Mouse (Mus musculus) embryonic facial prominence, embryonic 10.5 days (tissue): ENCODE results near the gene Rabgap1l. TPM values are rescaled to one million over a fixed set of nuclear protein-coding genes. Genes with fewer than 3 reads are reported as not detected.

Experiments used
- DNase-seq: peaks from one replicate; pipeline ENCODE4 v3.0.0-alpha.2; 2017; ENCODE audit warnings: low spot score
- H3K27ac ChIP-seq: fragments of 300-500 bp; sonication (generic); replicated peaks from 2 replicates; pipeline ENCODE4 v1.5.1; 2016; ENCODE audit warnings: mild to moderate bottlenecking
- H3K27me3 ChIP-seq: fragments of 300-500 bp; sonication (generic); replicated peaks from 2 replicates; pipeline ENCODE4 v1.6.1; 2016; ENCODE audit warnings: low read depth, mild to moderate bottlenecking; ENCODE audit not compliant: poor library complexity, severe bottlenecking
- H3K36me3 ChIP-seq: fragments of 300-500 bp; sonication (generic); replicated peaks from 2 replicates; pipeline ENCODE4 v1.6.1; 2016; ENCODE audit warnings: mild to moderate bottlenecking, moderate library complexity
- H3K4me1 ChIP-seq: fragments of 300-500 bp; sonication (generic); 2 replicates; pipeline ENCODE4 v1.6.1; 2016
- H3K4me3 ChIP-seq: fragments of 300-500 bp; sonication (generic); 2 replicates; pipeline ENCODE4 v1.5.1; 2016; ENCODE audit warnings: mild to moderate bottlenecking, moderate library complexity
- H3K9me3 ChIP-seq: fragments of 300-500 bp; sonication (generic); 2 replicates; pipeline ENCODE4 v1.6.1; 2016; ENCODE audit warnings: mild to moderate bottlenecking
- WGBS: fragments of 180-500 bp; shearing (Covaris S2); methylation state at CpG from one replicate; pipeline ENCODE4 v1.1.7; 2016; 5-methylcytosine and 5-hydroxymethylcytosine counted together
- polyA plus RNA-seq: library from polyadenylated mRNA; unstranded; fragments of >200 nt; fragmentation: Nextera tagmentation; extraction: Ambion mirVana; gene quantifications from 2 replicates; pipeline ENCODE4 v1.2.1, GENCODE M21; 2016

Gene Rabgap1l
- 10.5 and 11.2 TPM in 2 replicates for polyA plus RNA-seq

- H3K27ac ChIP-seq: peak within 1 kb of the TSS; percentile 88
These were observed at the start of gene Rabgap1l for GRCm38 (mm10) chr1:160792686-160793355. TSS of gene Rabgap1l (minus strand) at chr1:160793211.

GRCm38 (mm10) chr1:160842567-160842966 is 49.6 kb upstream of the Rabgap1l start:
- no peak overlapping the region for H3K4me3 ChIP-seq
- no peaks in the 10 kb centered on the region for H3K9me3 ChIP-seq
- WGBS: 89% methylated on average over 10 of the region's 10 CpGs
- H3K27me3 ChIP-seq: no peaks in the 10 kb centered on the region
- no peaks in the 10 kb centered on the region for H3K4me1 ChIP-seq
- H3K27ac ChIP-seq: no peak overlapping the region
- DNase-seq: no peak
- H3K36me3 ChIP-seq: no peaks in the 10 kb centered on the region

More at GRCm38 (mm10) chr1:160792686-160793355, at the start of gene Rabgap1l:
- H3K4me3 ChIP-seq: peak within 1 kb of the TSS; percentile 82
- H3K4me1 ChIP-seq: peaks cover 10% of the 10 kb centered on the region
- H3K27me3 ChIP-seq: no peaks in the 10 kb centered on the region; the same call in 1 of the 2 replicates
- H3K36me3 ChIP-seq: no peaks in the 10 kb centered on the region
- no peaks in the 10 kb centered on the region for H3K9me3 ChIP-seq
- under 1% methylated on average over 67 of the region's 67 CpGs for WGBS
- DNase-seq: peak; percentile 94

GRCm38 (mm10) chr1:160840618-160841017 is 47.6 kb upstream of the Rabgap1l start:
- Histone ChIP-seq H3K36me3 (no peaks in the 10 kb centered on the region), H3K27me3 (no peaks in the 10 kb centered on the region), H3K27ac (no peak overlapping the region), H3K4me1 (no peaks in the 10 kb centered on the region), H3K9me3 (no peaks in the 10 kb centered on the region), H3K4me3 (no peak overlapping the region)
- 76% methylated on average over 5 of the region's 5 CpGs for WGBS
- no peak for DNase-seq

- H3K27me3 ChIP-seq: no peaks in the 10 kb centered on the region
- H3K9me3 ChIP-seq: no peaks in the 10 kb centered on the region
- H3K4me1 ChIP-seq: no peaks in the 10 kb centered on the region
- no peak overlapping the region for H3K27ac ChIP-seq
- H3K4me3 ChIP-seq: no peak overlapping the region
- no peak for DNase-seq
- WGBS: 78% methylated on average over 4 of the region's 4 CpGs
- H3K36me3 ChIP-seq: no peaks in the 10 kb centered on the region
These were observed 46.1 kb upstream of the Rabgap1l start for GRCm38 (mm10) chr1:160839095-160839494.

- no peaks in the 10 kb centered on the region for H3K4me1 ChIP-seq
- 86% methylated on average over 1 of the region's 1 CpGs for WGBS
These were observed 41.4 kb upstream of the Rabgap1l start for GRCm38 (mm10) chr1:160834446-160834845.

GRCm38 (mm10) chr1:160832267-160833021 is 39.4 kb upstream of the Rabgap1l start:
- H3K27me3 ChIP-seq: no peaks in the 10 kb centered on the region
- no peak overlapping the region for H3K27ac ChIP-seq
- H3K4me1 ChIP-seq: no peaks in the 10 kb centered on the region
- no peaks in the 10 kb centered on the region for H3K9me3 ChIP-seq
- no peak for DNase-seq
- 92% methylated on average over 9 of the region's 9 CpGs for WGBS
- no peak overlapping the region for H3K4me3 ChIP-seq
- no peaks in the 10 kb centered on the region for H3K36me3 ChIP-seq

More at GRCm38 (mm10) chr1:160834446-160834845, 41.4 kb upstream of the Rabgap1l start:
- no peaks in the 10 kb centered on the region for H3K27me3 ChIP-seq
- no peaks in the 10 kb centered on the region for H3K9me3 ChIP-seq
- H3K4me3 ChIP-seq: no peak overlapping the region
- no peak for DNase-seq
- H3K36me3 ChIP-seq: no peaks in the 10 kb centered on the region
- H3K27ac ChIP-seq: no peak overlapping the region

- Histone ChIP-seq H3K36me3 (no peaks in the 10 kb centered on the region), H3K27ac (no peak overlapping the region), H3K27me3 (no peaks in the 10 kb centered on the region), H3K9me3 (no peaks in the 10 kb centered on the region), H3K4me1 (no peaks in the 10 kb centered on the region), H3K4me3 (no peak overlapping the region)
- 92% methylated on average over 8 of the region's 8 CpGs for WGBS
- DNase-seq: no peak
These were observed 37.8 kb upstream of the Rabgap1l start for GRCm38 (mm10) chr1:160830608-160831498.

GRCm38 (mm10) chr1:160825441-160825856 is 32.4 kb upstream of the Rabgap1l start:
- H3K4me3 ChIP-seq: no peak overlapping the region
- H3K27ac ChIP-seq: no peak overlapping the region
- H3K27me3 ChIP-seq: no peaks in the 10 kb centered on the region
- no peaks in the 10 kb centered on the region for H3K9me3 ChIP-seq
- 84% methylated on average over 3 of the region's 3 CpGs for WGBS
- no peaks in the 10 kb centered on the region for H3K36me3 ChIP-seq
- H3K4me1 ChIP-seq: no peaks in the 10 kb centered on the region
- no peak for DNase-seq

GRCm38 (mm10) chr1:160823638-160824037 is 30.6 kb upstream of the Rabgap1l start:
- H3K36me3 ChIP-seq: no peaks in the 10 kb centered on the region
- H3K4me3 ChIP-seq: no peak overlapping the region
- no peaks in the 10 kb centered on the region for H3K27me3 ChIP-seq
- H3K4me1 ChIP-seq: no peaks in the 10 kb centered on the region
- no peak for DNase-seq
- no peaks in the 10 kb centered on the region for H3K9me3 ChIP-seq
- no peak overlapping the region for H3K27ac ChIP-seq
- WGBS: 94% methylated on average over 3 of the region's 3 CpGs

GRCm38 (mm10) chr1:160814198-160814597 is 21.2 kb upstream of the Rabgap1l start:
- no peaks in the 10 kb centered on the region for H3K36me3 ChIP-seq
- H3K4me3 ChIP-seq: no peak overlapping the region
- DNase-seq: no peak
- no peaks in the 10 kb centered on the region for H3K4me1 ChIP-seq
- no peak overlapping the region for H3K27ac ChIP-seq
- H3K9me3 ChIP-seq: no peaks in the 10 kb centered on the region
- H3K27me3 ChIP-seq: no peaks in the 10 kb centered on the region
- 91% methylated on average over 5 of the region's 5 CpGs for WGBS

- no peak overlapping the region for H3K27ac ChIP-seq
These were observed 19.4 kb upstream of the Rabgap1l start for GRCm38 (mm10) chr1:160812428-160812827.

GRCm38 (mm10) chr1:160811930-160812329 is 18.9 kb upstream of the Rabgap1l start:
- 73% methylated on average over 1 of the region's 1 CpGs for whole genome bisulfite sequencing
- no peak overlapping the region for H3K4me3 ChIP-seq

More at GRCm38 (mm10) chr1:160812428-160812827, 19.4 kb upstream of the Rabgap1l start:
- Histone ChIP-seq H3K36me3 (no peaks in the 10 kb centered on the region), H3K9me3 (no peaks in the 10 kb centered on the region), H3K4me3 (no peak overlapping the region), H3K27me3 (no peaks in the 10 kb centered on the region), H3K4me1 (no peaks in the 10 kb centered on the region)
- DNase-seq: no peak

More at GRCm38 (mm10) chr1:160811930-160812329, 18.9 kb upstream of the Rabgap1l start:
- Histone ChIP-seq H3K27ac (no peak overlapping the region), H3K9me3 (no peaks in the 10 kb centered on the region), H3K4me1 (no peaks in the 10 kb centered on the region), H3K27me3 (no peaks in the 10 kb centered on the region), H3K36me3 (no peaks in the 10 kb centered on the region)
- no peak for DNase-seq
